Mouse (Mus musculus) lung, postnatal 0 days (tissue): ENCODE measurements around the gene Slf2. TPM values are rescaled to one million over a fixed set of nuclear protein-coding genes. Genes with fewer than 3 reads are reported as not detected.

ENCODE experiments used
- ATAC-seq: fragments of 200-750 bp; cut with Nextera tagmentation; 2 replicates; pipeline ENCODE4 v1.8.0; 2017; ENCODE audit warnings: moderate library complexity
- DNase-seq: peaks from one replicate; pipeline ENCODE4 v3.0.0-alpha.2; 2016; ENCODE audit warnings: low spot score
- H3K27ac ChIP-seq: fragments of 300-500 bp; sonication (generic); 2 replicates; pipeline ENCODE4 v1.5.1; 2014; ENCODE audit warnings: antibody characterized with exemption, mild to moderate bottlenecking, low read length, mixed read lengths
- H3K27me3 ChIP-seq: fragments of 300-500 bp; sonication (generic); replicated peaks from 2 replicates; pipeline ENCODE4 v1.6.1; 2014; ENCODE audit warnings: low read length, mixed read lengths; ENCODE audit not compliant: insufficient read depth
- H3K36me3 ChIP-seq: fragments of 300-500 bp; sonication (generic); 2 replicates; pipeline ENCODE4 v1.6.1; 2014; ENCODE audit warnings: low read length, mixed read lengths; ENCODE audit not compliant: insufficient read depth
- H3K4me1 ChIP-seq: fragments of 300-500 bp; sonication (generic); 2 replicates; pipeline ENCODE4 v1.6.1; 2014; ENCODE audit warnings: antibody characterized with exemption, low read depth, low read length, mixed read lengths; ENCODE audit not compliant: insufficient read depth
- H3K4me2 ChIP-seq: fragments of 300-500 bp; sonication (generic); replicated peaks from 2 replicates; pipeline ENCODE4 v1.6.1; 2014; ENCODE audit warnings: low read depth, mild to moderate bottlenecking, low read length, moderate library complexity, mixed read lengths
- H3K4me3 ChIP-seq: fragments of 300-500 bp; sonication (generic); 2 replicates; pipeline ENCODE4 v1.5.1; 2014; ENCODE audit warnings: low read depth, low read length
- H3K9ac ChIP-seq: fragments of 300-500 bp; sonication (generic); replicated peaks from 2 replicates; pipeline ENCODE4 v1.6.1; 2014; ENCODE audit warnings: low read depth, mild to moderate bottlenecking
- H3K9me3 ChIP-seq: fragments of 300-500 bp; sonication (generic); 2 replicates; pipeline ENCODE4 v1.6.1; 2016; ENCODE audit warnings: low read length, mixed read lengths
- CTCF ChIP-seq: IDR thresholded peaks from 2 replicates; pipeline ENCODE4 v1.5.1; 2016; ENCODE audit warnings: antibody characterized with exemption, mild to moderate bottlenecking
- EP300 ChIP-seq: IDR thresholded peaks from 2 replicates; pipeline ENCODE4 v1.6.1; 2016; ENCODE audit warnings: antibody characterized with exemption, mild to moderate bottlenecking, control low read depth
- WGBS: fragments of 180-500 bp; shearing (Covaris S2); extraction: QIAGEN DNeasy Blood & Tissue Kit; methylation state at CpG from one replicate; pipeline ENCODE4 v1.1.7; 2014; 5-methylcytosine and 5-hydroxymethylcytosine counted together
- polyA plus RNA-seq: library from polyadenylated mRNA; unstranded; fragments of >200 nt; fragmentation: Nextera tagmentation; extraction: Ambion mirVana; gene quantifications from 2 replicates; pipeline ENCODE4 v1.2.1, GENCODE M21; 2015

Slf2 gene
- polyA plus RNA-seq, 1 experiment from 2014 or later: 10.6 TPM

DNA sequence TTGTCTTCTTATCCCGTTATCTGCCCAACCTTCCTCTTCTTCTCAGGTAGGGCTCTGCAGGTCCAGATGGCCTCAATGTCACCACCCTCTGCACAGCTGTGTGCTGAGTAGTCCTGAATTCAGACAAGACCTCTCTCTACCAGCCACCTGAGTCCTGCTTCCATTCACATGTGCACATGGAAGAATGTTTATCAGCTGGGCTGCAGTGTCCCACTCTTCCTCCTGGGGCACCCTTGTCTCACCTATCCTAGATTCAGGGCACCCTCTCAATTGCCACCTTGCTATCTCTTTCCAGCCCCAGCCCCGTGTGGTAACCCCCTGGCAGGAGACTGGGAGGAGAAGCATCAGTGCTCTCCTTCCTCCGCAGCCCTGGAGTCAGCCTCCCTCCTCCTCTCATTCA lies 71.3 kb downstream of the Slf2 start:
- Histone ChIP-seq H3K4me1 (peaks cover 11% of the 10 kb centered on the region), H3K27me3 (no peaks in the 10 kb centered on the region), H3K27ac (no peak overlapping the region), H3K9me3 (no peaks in the 10 kb centered on the region), H3K9ac (no peak overlapping the region), H3K4me3 (no peak overlapping the region), H3K4me2 (no peak overlapping the region), H3K36me3 (no peaks in the 10 kb centered on the region)
- no peak for ATAC-seq
- DNase-seq: no peak
- 67% methylated on average over 3 of the region's 3 CpGs for WGBS
- TF ChIP-seq EP300 (no peak), CTCF (peak; percentile 46)

GRCm38 (mm10) chr19:45003740-45004516 lies 73.0 kb downstream of the Slf2 start:
- DNase-seq (no peak), ATAC-seq (no peak)
- TF ChIP-seq EP300 (no peak), CTCF (no peak)
- Histone ChIP-seq H3K9me3 (no peaks in the 10 kb centered on the region), H3K4me3 (no peak overlapping the region), H3K27ac (no peak overlapping the region), H3K9ac (no peak overlapping the region), H3K27me3 (no peaks in the 10 kb centered on the region), H3K4me1 (peaks cover 14% of the 10 kb centered on the region), H3K36me3 (no peaks in the 10 kb centered on the region), H3K4me2 (no peak overlapping the region)
- 89% methylated on average over 7 of the region's 7 CpGs for WGBS

DNA sequence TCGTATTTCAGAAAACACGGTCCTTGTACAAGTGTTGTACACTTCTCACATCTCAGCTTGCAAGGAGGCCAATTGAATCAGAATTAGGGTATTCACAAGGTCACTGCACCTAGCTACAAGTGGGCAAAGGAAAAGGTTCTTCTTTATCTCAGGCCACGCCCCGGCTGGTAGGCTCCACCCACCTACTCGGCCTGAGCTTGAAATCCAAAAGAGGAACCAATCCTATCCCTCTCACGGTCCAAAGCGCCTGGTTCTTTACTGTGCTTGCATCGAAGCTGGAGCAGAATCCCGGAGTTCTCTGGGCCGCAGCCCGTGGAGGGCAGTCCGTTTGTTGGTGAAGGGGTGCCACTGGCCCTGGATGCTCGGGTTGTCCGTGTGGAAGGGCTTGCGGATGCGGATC lies 74.5 kb downstream of the Slf2 start, which contains the start of gene Twnk:
TSS of gene Twnk (plus strand) at position 220 of the 400 bp plus-strand sequence.
- 11% methylated on average over 16 of the region's 16 CpGs for WGBS

DNA sequence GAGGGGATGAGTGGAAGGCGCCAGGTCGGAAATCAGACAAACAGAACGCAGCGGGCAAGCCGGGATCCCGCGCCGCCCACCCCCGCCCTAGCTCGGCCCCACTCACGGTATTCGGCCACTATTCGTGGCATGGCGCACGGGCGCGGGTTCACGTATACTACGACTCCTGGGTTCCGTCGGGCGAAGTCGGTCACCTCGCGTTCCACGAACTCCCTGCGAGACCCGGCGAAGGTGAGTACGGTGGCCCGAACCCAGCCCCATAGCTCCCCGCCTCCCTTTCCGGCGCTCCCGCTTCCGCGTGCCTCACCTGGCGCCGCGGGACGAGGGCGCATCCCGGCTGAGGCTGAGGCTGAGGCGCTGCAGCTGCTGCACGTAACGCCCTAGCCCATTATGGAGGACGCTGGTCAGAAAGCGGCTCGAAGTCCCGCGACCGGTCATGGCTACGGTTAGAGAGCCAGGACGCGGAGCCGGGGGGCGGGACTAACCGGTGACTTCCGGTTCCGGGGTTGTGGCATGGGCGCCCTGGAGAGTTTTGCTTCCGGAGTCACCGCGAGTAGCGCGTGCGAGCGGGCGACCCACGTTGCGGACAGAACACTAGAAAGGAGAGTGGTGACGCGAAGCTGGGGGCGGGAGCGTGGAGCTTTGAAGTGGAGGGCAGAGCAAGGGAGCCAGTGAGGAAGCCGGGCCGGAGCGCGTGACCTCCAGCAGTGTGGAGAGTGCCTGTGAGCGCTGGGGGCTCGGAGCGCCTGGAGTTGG lies 75.2 kb downstream of the Slf2 start, which contains the start of gene Mrpl43:
TSS of gene Mrpl43 (minus strand) at position 486 of the 756 bp plus-strand sequence.
- Histone ChIP-seq H3K27ac (peak within 1 kb of the TSS; percentile 85), H3K27me3 (no peaks in the 10 kb centered on the region), H3K9ac (peak within 1 kb of the TSS; percentile 82), H3K4me3 (peak within 1 kb of the TSS; percentile 96), H3K4me1 (peaks cover 14% of the 10 kb centered on the region), H3K4me2 (peak within 1 kb of the TSS; percentile 90), H3K36me3 (no peaks in the 10 kb centered on the region; the same call in 1 of the 2 replicates), H3K9me3 (no peaks in the 10 kb centered on the region)
- peak; percentile 98 for DNase-seq
- ATAC-seq: peak; percentile 98
- under 1% methylated on average over 79 of the region's 82 CpGs for WGBS
- TF ChIP-seq EP300 (no peak), CTCF (no peak)

More for the DNA sequence above, 74.5 kb downstream of the Slf2 start, which contains the start of gene Twnk:
- peak within 1 kb of the TSS; percentile 82 for H3K9ac ChIP-seq
- DNase-seq (peak; percentile 69), ATAC-seq (no peak)
- H3K4me3 ChIP-seq: peak within 1 kb of the TSS; percentile 96
- no peak for TF ChIP-seq CTCF
- no peak for TF ChIP-seq EP300
- H3K27ac ChIP-seq: peak within 1 kb of the TSS; percentile 85
- no peaks in the 10 kb centered on the region for H3K9me3 ChIP-seq
- peak within 1 kb of the TSS; percentile 90 for H3K4me2 ChIP-seq
- no peaks in the 10 kb centered on the region for H3K27me3 ChIP-seq
- no peaks in the 10 kb centered on the region; the same call in 1 of the 2 replicates for H3K36me3 ChIP-seq
- H3K4me1 ChIP-seq: peaks cover 14% of the 10 kb centered on the region

GRCm38 (mm10) chr19:45007021-45007420 lies 76.1 kb downstream of the Slf2 start:
- Histone ChIP-seq H3K27ac (peak overlapping the region; percentile 85), H3K4me2 (peak overlapping the region; percentile 90), H3K27me3 (no peaks in the 10 kb centered on the region), H3K4me1 (peaks cover 14% of the 10 kb centered on the region), H3K36me3 (no peaks in the 10 kb centered on the region; the same call in 1 of the 2 replicates), H3K9ac (peak overlapping the region; percentile 36), H3K9me3 (no peaks in the 10 kb centered on the region), H3K4me3 (peak overlapping the region; percentile 96)
- DNase-seq (no peak), ATAC-seq (no peak)
- 25% methylated on average over 17 of the region's 17 CpGs for WGBS
- no peak for TF ChIP-seq EP300
- TF ChIP-seq CTCF: no peak
